Mouse (Mus musculus) kidney, adult 2 months (tissue): Measurements from ENCODE around the gene Hist1h2bg. TPM values are rescaled to one million over a fixed set of nuclear protein-coding genes. Genes with fewer than 3 reads are reported as not detected.
A peak's percentile ranks its signal among the peaks of the same experiment; 100 is the strongest.

Experiments used
- DNase-seq: peaks from one replicate; pipeline ENCODE4 v3.0.0; 2021
- H3K27ac ChIP-seq: fragments of 200-500 bp; 2 replicates; pipeline ENCODE4 v1.5.1; 2012; ENCODE audit warnings: low read depth, low read length, control low read depth, inconsistent platforms; ENCODE audit not compliant: insufficient read depth
- H3K27me3 ChIP-seq: fragments of 200-500 bp; replicated peaks from 2 replicates; pipeline ENCODE4 v1.6.1; 2012; ENCODE audit warnings: mild to moderate bottlenecking, moderate library complexity, low read length, inconsistent platforms; ENCODE audit not compliant: control insufficient read depth, insufficient read depth
- H3K36me3 ChIP-seq: fragments of 200-500 bp; 2 replicates; pipeline ENCODE4 v1.6.1; 2012; ENCODE audit warnings: mild to moderate bottlenecking, moderate library complexity, low read length, inconsistent platforms; ENCODE audit not compliant: control insufficient read depth, insufficient read depth
- H3K4me1 ChIP-seq: fragments of 200-500 bp; 2 replicates; pipeline ENCODE4 v1.6.1; 2011; ENCODE audit warnings: low read length; ENCODE audit not compliant: control insufficient read depth, insufficient read depth
- H3K4me3 ChIP-seq: fragments of 200-500 bp; 2 replicates; pipeline ENCODE4 v1.5.1; 2011; ENCODE audit warnings: mild to moderate bottlenecking, low read depth, low read length, control low read depth; ENCODE audit not compliant: insufficient read depth
- CTCF ChIP-seq: fragments of 200-500 bp; conservative IDR thresholded peaks from 2 replicates; pipeline ENCODE4 v1.5.1; 2011; ENCODE audit warnings: low read depth, mild to moderate bottlenecking, control low read depth, low read length, moderate library complexity, mixed read lengths; ENCODE audit not compliant: insufficient read depth, insufficient read length
- POLR2A ChIP-seq: fragments of 200-500 bp; IDR thresholded peaks from one replicate; pipeline ENCODE4 v1.6.1; 2011; ENCODE audit warnings: low read depth, low read length, control low read depth
- WGBS: fragments of 180-500 bp; shearing (Covaris S2); methylation state at CpG from one replicate; pipeline ENCODE4 v1.1.7; 2018; 5-methylcytosine and 5-hydroxymethylcytosine counted together
- polyA plus RNA-seq: library from polyadenylated mRNA; depleted of rRNA; stranded (reverse); fragments of >200 nt; gene quantifications from 2 replicates; pipeline ENCODE4 v1.2.3, GENCODE M21; 2012; rRNA removed

Gene Hist1h2bg
- polyA plus RNA-seq, 1 experiment = 3.1 TPM

DNA sequence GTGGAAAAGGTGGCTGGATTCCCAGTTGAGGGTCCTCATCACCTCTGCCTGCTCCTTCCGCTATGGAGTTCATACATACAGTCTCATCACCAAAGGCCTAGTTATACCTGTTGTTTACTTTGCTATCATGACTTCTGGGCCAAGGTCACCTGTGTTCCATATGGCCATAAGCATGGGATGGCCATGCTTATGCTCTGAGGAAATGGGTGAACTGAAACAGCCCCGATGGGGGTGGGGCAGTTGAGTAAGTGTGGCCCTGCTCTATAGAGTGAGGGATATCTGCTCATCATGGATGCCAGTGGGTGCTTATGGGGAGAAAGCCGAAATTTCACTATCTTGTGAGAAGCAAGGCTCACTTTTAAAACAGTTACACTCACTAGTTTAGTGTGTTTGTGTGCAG lies 33.9 kb downstream of the Hist1h2bg start:
- no peak for DNase-seq
- WGBS = 89% methylated on average over 3 of the region's 3 CpGs
- H3K4me3 ChIP-seq = no peak overlapping the region
- H3K27ac ChIP-seq = no peak overlapping the region
- H3K36me3 ChIP-seq = no peaks in the 10 kb centered on the region
- TF ChIP-seq POLR2A (no peak), CTCF (no peak)
- no peaks in the 10 kb centered on the region for H3K27me3 ChIP-seq
- no peaks in the 10 kb centered on the region for H3K4me1 ChIP-seq

DNA sequence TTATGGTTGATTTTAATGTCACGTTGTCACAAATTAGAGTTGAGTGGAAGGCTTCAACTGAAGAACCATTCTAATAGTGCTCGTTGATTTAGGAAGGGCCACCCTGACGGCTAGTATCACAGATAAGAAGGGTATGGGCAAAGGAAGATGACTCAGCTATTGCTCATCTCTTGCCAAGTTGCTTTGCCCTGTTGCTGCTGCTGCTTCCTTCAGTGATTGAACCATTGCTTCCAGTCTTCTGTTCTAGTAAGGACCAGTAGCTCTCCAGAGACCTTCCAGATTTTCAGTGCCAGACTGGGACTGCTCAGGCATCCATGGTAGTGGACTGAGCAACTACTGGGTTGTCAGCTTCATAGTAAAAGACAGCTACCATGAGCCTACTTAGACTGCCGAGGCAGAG lies 38.0 kb downstream of the Hist1h2bg start:
- H3K4me3 ChIP-seq = no peak overlapping the region
- no peaks in the 10 kb centered on the region for H3K36me3 ChIP-seq
- 80% methylated on average over 4 of the region's 4 CpGs for WGBS
- no peaks in the 10 kb centered on the region for H3K4me1 ChIP-seq
- H3K27ac ChIP-seq = no peak overlapping the region
- H3K27me3 ChIP-seq = no peaks in the 10 kb centered on the region
- no peak for DNase-seq
- no peak for TF ChIP-seq POLR2A
- TF ChIP-seq CTCF = no peak

DNA sequence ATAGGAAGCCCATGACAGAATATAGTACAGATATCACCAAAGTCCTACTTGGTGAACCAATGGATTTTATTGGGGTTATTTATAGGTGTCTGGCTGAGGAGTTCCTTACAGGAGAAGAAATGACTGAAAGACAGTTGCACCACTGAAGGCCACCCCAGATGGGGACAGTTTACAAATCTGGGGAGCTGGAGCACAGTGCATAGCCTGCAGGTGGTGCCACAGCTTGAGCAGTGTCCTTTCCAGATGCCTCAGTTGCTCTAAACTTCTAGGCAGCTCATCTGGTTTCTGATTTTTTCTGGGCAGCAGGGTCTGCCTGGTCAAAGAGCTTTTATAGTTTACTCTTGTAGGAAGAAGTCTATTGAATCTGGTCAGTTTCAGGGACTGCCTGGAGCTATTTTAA lies 38.6 kb downstream of the Hist1h2bg start:
- no peak for TF ChIP-seq CTCF
- TF ChIP-seq POLR2A = no peak
- no peaks in the 10 kb centered on the region for H3K4me1 ChIP-seq
- H3K27ac ChIP-seq = no peak overlapping the region
- no peak overlapping the region for H3K4me3 ChIP-seq
- DNase-seq = no peak
- no peaks in the 10 kb centered on the region for H3K27me3 ChIP-seq
- no peaks in the 10 kb centered on the region for H3K36me3 ChIP-seq

DNA sequence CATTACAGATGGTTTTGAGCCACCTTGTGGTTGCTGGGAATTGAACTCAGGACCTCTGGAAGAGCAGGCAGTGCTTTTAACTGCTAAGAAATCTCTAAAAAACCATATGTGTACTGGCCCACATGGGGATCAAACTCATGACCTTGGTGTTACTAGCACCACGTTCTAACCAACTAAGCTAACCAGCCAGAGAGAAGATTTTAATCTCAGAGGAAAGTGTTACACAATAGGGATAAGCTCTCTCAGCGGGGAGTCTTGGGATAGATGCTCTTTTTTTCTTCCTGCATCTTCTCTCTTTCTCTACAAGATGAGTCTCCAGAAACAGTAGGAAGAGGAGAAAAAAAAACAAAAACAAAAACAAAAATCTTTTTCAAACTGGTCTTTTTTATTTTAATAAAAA lies 39.2 kb downstream of the Hist1h2bg start:
- no peaks in the 10 kb centered on the region for H3K27me3 ChIP-seq
- no peak for TF ChIP-seq CTCF
- TF ChIP-seq POLR2A = no peak
- no peaks in the 10 kb centered on the region for H3K4me1 ChIP-seq
- no peak overlapping the region for H3K27ac ChIP-seq
- no peaks in the 10 kb centered on the region for H3K36me3 ChIP-seq
- no peak for DNase-seq
- 74% methylated on average over 2 of the region's 2 CpGs for WGBS
- no peak overlapping the region for H3K4me3 ChIP-seq

DNA sequence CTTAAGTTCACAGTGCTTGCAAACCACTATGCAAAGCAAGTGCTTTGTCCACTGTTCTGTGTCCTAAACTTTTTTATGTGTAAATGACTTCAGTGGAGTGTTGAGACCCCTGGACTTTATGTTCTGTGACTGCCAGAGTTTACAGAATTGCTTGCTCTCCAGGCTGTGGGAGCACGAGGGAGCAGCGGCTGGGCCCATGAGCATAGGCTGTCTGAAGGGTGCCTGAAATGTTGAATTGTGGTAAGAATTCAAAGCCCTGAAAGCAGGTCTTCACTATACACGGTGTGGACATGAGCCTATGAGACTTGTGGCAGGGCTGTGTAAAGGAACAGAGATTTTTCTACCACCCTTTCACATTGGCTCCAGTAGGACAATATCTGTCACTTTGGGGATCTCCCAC lies 40.4 kb downstream of the Hist1h2bg start:
- no peak for TF ChIP-seq POLR2A
- TF ChIP-seq CTCF = no peak
- Histone ChIP-seq H3K36me3 (no peaks in the 10 kb centered on the region), H3K27ac (no peak overlapping the region), H3K4me3 (no peak overlapping the region), H3K4me1 (no peaks in the 10 kb centered on the region), H3K27me3 (no peaks in the 10 kb centered on the region)
- DNase-seq = no peak
- 54% methylated on average over 3 of the region's 3 CpGs for WGBS

DNA sequence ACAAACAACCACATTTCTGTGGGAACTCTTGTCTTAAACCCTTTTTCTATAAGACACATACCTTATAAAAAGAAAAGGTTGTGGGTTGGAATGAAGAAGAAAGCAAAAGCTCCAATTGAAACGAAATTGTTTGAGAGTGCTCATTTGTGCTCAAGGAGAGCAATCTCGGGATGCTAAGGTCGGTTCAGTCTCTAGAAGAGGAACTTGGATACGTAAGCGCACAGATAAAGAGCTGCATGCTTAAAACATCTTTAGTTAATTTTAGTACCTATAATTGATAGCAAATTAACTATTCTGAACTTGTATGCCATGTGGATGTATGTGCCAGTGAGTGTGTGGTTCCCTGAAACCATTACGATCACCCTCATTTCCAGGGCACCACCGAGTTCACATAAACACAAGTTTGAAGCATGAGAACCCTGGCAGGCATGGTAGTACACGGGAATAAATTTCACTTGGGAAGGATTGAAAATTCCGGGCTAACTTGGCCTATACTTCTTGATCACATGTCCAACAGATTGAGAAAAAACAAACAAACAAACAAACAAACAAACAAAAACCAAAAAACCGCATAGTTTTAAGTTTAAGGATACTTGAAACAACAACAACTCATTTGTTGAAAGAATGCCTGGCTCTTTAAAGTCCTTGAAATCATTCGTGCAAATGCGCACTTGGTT lies 49.0 kb downstream of the Hist1h2bg start:
- DNase-seq = no peak
- peak overlapping the region; percentile 57 for H3K4me3 ChIP-seq
- H3K27me3 ChIP-seq = no peaks in the 10 kb centered on the region
- no peak for TF ChIP-seq CTCF
- TF ChIP-seq POLR2A = no peak
- WGBS = 46% methylated on average over 12 of the region's 12 CpGs
- no peaks in the 10 kb centered on the region for H3K36me3 ChIP-seq
- no peak overlapping the region; the same call in 1 of the 2 replicates for H3K27ac ChIP-seq
- peaks cover 2% of the 10 kb centered on the region; the same call in 1 of the 2 replicates for H3K4me1 ChIP-seq

DNA sequence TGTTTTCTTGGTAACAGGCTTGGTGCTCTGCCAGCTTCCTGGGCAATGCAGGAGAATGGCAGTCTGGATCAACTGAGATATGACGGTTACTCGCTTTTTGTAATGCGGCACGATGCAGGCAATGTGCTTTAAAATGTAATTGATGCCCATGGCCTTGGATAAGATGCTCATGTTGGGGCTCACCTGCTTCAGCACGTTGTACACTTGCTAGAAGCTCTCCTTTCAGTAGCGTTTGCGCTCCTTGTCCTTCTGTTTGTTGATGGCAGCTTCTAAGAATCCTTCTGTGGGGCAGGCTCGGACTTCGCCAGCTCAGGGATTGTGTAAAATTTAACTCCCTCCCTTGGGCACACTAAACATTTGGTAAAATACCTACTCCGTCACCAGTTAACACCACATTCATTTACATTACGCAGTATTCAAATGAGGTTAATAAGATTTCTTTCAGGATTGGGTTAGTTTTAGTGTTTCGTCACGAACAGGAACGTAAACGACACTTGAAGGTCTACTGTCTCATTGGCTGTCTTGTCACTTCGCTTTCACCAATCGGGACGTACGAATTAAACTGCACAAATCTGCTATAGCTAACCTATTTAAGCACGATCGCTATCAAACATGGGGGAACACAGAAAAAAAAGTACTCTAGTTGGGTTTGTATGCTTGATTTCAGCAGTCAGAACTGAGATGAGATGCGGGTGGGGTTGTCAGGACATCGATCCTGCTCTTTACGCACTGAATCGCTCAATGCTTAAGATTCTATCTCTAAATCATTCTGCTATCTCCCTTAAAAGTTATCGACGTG lies 49.7 kb downstream of the Hist1h2bg start, which contains the start of gene Hist1h2be:
Gene Hist1h2be, minus strand, starts transcription at position 392 of the 799 bp plus-strand sequence.
- no peaks in the 10 kb centered on the region for H3K27me3 ChIP-seq
- H3K4me1 ChIP-seq = peaks cover 2% of the 10 kb centered on the region; the same call in 1 of the 2 replicates
- DNase-seq = peak; percentile 91
- peak within 1 kb of the TSS; percentile 69 for H3K4me3 ChIP-seq
- under 1% methylated on average over 27 of the region's 27 CpGs for WGBS
- no peaks in the 10 kb centered on the region for H3K36me3 ChIP-seq
- H3K27ac ChIP-seq = peak within 1 kb of the TSS; percentile 91
- TF ChIP-seq POLR2A = no peak
- TF ChIP-seq CTCF = no peak

Other genes with a start within 250 kb of the Hist1h2bg start
- 1.1 and 1.9 TPM in 2 replicates for gene Zfp322a, start 202.2 kb upstream of the Hist1h2bg start, polyA plus RNA-seq
- 3.3 and 3.9 TPM in 2 replicates for gene Abt1, start 147.5 kb upstream of the Hist1h2bg start, polyA plus RNA-seq
- gene Btn1a1, start 105.5 kb upstream of the Hist1h2bg start, polyA plus RNA-seq = not detected in 2 replicates
- not detected in 2 replicates for gene Btn2a2, start 82.5 kb upstream of the Hist1h2bg start, polyA plus RNA-seq
- 44.7 and 57.5 TPM in 2 replicates for gene Hist1h4h, start 40.3 kb upstream of the Hist1h2bg start, polyA plus RNA-seq
- 4.3 and 8.0 TPM in 2 replicates for gene Hist1h2af, start 37.5 kb upstream of the Hist1h2bg start, polyA plus RNA-seq
- gene Hist1h3g, start 36.0 kb upstream of the Hist1h2bg start, polyA plus RNA-seq = 0.25 and 0.58 TPM in 2 replicates
- 0.27 and 0.36 TPM in 2 replicates for gene Hist1h2bh, start 28.0 kb upstream of the Hist1h2bg start, polyA plus RNA-seq
- gene Hist1h3f, start 27.3 kb upstream of the Hist1h2bg start, polyA plus RNA-seq = 0.74 and 0.87 TPM in 2 replicates
- gene Hist1h4f, start 19.7 kb upstream of the Hist1h2bg start, polyA plus RNA-seq = 1.4 and 2.5 TPM in 2 replicates
- 0.05 and 0.09 TPM in 2 replicates for gene Hist1h1d, start 18.1 kb upstream of the Hist1h2bg start, polyA plus RNA-seq
- 3.8 and 4.3 TPM in 2 replicates for gene Hist1h3e, start 9.0 kb upstream of the Hist1h2bg start, polyA plus RNA-seq
- gene Hist1h2ae, start 176 bp upstream of the Hist1h2bg start, polyA plus RNA-seq = 0.22 and 0.58 TPM in 2 replicates
- 0.30 and 0.99 TPM in 2 replicates for gene Hist1h2bf, start 2.8 kb downstream of the Hist1h2bg start, polyA plus RNA-seq
- gene Hist1h2ad, start 3.0 kb downstream of the Hist1h2bg start, polyA plus RNA-seq = not detected in 2 replicates
- gene Hist1h3d, start 4.4 kb downstream of the Hist1h2bg start, polyA plus RNA-seq = 0.68 and 0.88 TPM in 2 replicates
- gene Hist1h4d, start 10.2 kb downstream of the Hist1h2bg start, polyA plus RNA-seq = 3.7 and 5.4 TPM in 2 replicates
- 1.2 TPM in 2 replicates for gene Hist1h2be, start 49.7 kb downstream of the Hist1h2bg start, polyA plus RNA-seq
- 1.2 and 1.4 TPM in 2 replicates for gene Hist1h1e, start 51.2 kb downstream of the Hist1h2bg start, polyA plus RNA-seq
- 0.43 and 0.44 TPM in 2 replicates for gene Hist1h2ac, start 112.6 kb downstream of the Hist1h2bg start, polyA plus RNA-seq
- gene Hist1h2bc, start 112.8 kb downstream of the Hist1h2bg start, polyA plus RNA-seq = 473 and 571 TPM in 2 replicates
- not detected in 2 replicates for gene Hist1h1t, start 124.4 kb downstream of the Hist1h2bg start, polyA plus RNA-seq
- gene Hist1h4c, start 127.1 kb downstream of the Hist1h2bg start, polyA plus RNA-seq = 9.4 and 10.3 TPM in 2 replicates
- 21.2 and 21.4 TPM in 2 replicates for gene Hfe, start 139.5 kb downstream of the Hist1h2bg start, polyA plus RNA-seq
- 68.7 and 76.0 TPM in 2 replicates for gene Hist1h1c, start 167.4 kb downstream of the Hist1h2bg start, polyA plus RNA-seq
- 0.39 and 1.1 TPM in 2 replicates for gene Hist1h3c, start 174.2 kb downstream of the Hist1h2bg start, polyA plus RNA-seq
- gene Hist1h2bb, start 175.3 kb downstream of the Hist1h2bg start, polyA plus RNA-seq = 2.0 and 2.8 TPM in 2 replicates
- gene Hist1h2ab, start 179.7 kb downstream of the Hist1h2bg start, polyA plus RNA-seq = 1.3 and 1.5 TPM in 2 replicates
- gene Hist1h3b, start 180.9 kb downstream of the Hist1h2bg start, polyA plus RNA-seq = 0.88 and 1.4 TPM in 2 replicates
- 3.1 and 5.3 TPM in 2 replicates for gene Hist1h4b, start 185.6 kb downstream of the Hist1h2bg start, polyA plus RNA-seq
- 0.91 and 2.3 TPM in 2 replicates for gene Hist1h4a, start 189.8 kb downstream of the Hist1h2bg start, polyA plus RNA-seq
- 0.74 and 1.5 TPM in 2 replicates for gene Hist1h3a, start 191.0 kb downstream of the Hist1h2bg start, polyA plus RNA-seq
- 0.22 TPM in 1 of 2 replicates, not detected in the other for gene Hist1h1a, start 192.3 kb downstream of the Hist1h2bg start, polyA plus RNA-seq
- gene Trim38, start 198.5 kb downstream of the Hist1h2bg start, polyA plus RNA-seq = 0.05 TPM in 1 of 2 replicates, not detected in the other
- gene Slc17a2, start 235.6 kb downstream of the Hist1h2bg start, polyA plus RNA-seq = 6.9 and 13.7 TPM in 2 replicates